Mouse (Mus musculus) gastrocnemius, postnatal 4 days (tissue): ENCODE results near the gene Hist1h1a. TPM values are rescaled to one million over a fixed set of nuclear protein-coding genes. Genes with fewer than 3 reads are reported as not detected.

ENCODE experiments used
- microRNA-seq: library from miRNA; unstranded; fragments of <30 nt; microRNA quantifications from one replicate; pipeline ENCODE4 v1.2.0, GENCODE M21; 2021
- total RNA-seq, 2 experiments: library from RNA; stranded (reverse); gene quantifications; 2 replicates each; pipeline ENCODE4 v1.2.3; 2021

The Hist1h1a gene
- total RNA-seq, 2 experiments from 2014 or later = 271 to 321 TPM

Small RNAs within 50 kb of the gene (microRNA-seq; reads per million reads assigned to microRNA genes)
- not detected for gene Gm44314
- not detected for gene Gm44484

Other genes starting within 250 kb of the Hist1h1a start
- 100 to 1,000 TPM; 761 to 939 TPM for gene Hist1h4h, start 232.6 kb upstream of the Hist1h1a start, total RNA-seq
- 100 to 1,000 TPM; 329 to 395 TPM for gene Hist1h2af, start 229.8 kb upstream of the Hist1h1a start, total RNA-seq
- gene Hist1h3g, start 228.2 kb upstream of the Hist1h1a start, total RNA-seq = 100 to 1,000 TPM; 100 to 143 TPM
- gene Hist1h2bh, start 220.3 kb upstream of the Hist1h1a start, total RNA-seq = 10 to 100 TPM; 18.5 to 24.9 TPM
- gene Hist1h3f, start 219.6 kb upstream of the Hist1h1a start, total RNA-seq = 100 to 1,000 TPM in 1 of 2 experiments, 10 to 100 TPM in 1; 92.1 to 134 TPM
- gene Hist1h4f, start 212.0 kb upstream of the Hist1h1a start, total RNA-seq = 100 to 1,000 TPM; 613 to 773 TPM
- gene Hist1h1d, start 210.4 kb upstream of the Hist1h1a start, total RNA-seq = 10 to 100 TPM; 34.6 to 45.9 TPM
- gene Hist1h3e, start 201.3 kb upstream of the Hist1h1a start, total RNA-seq = 100 to 1,000 TPM; 232 to 273 TPM
- gene Hist1h2ae, start 192.4 kb upstream of the Hist1h1a start, total RNA-seq = 10 to 100 TPM; 63.6 to 92.7 TPM
- gene Hist1h2bg, start 192.3 kb upstream of the Hist1h1a start, total RNA-seq = 100 to 1,000 TPM; 491 to 581 TPM
- 100 to 1,000 TPM; 240 to 292 TPM for gene Hist1h2bf, start 189.5 kb upstream of the Hist1h1a start, total RNA-seq
- 10 to 100 TPM; 51.6 to 79.2 TPM for gene Hist1h2ad, start 189.3 kb upstream of the Hist1h1a start, total RNA-seq
- 10 to 100 TPM; 55.2 to 69.3 TPM for gene Hist1h3d, start 187.9 kb upstream of the Hist1h1a start, total RNA-seq
- gene Hist1h4d, start 182.1 kb upstream of the Hist1h1a start, total RNA-seq = 100 to 1,000 TPM; 302 to 338 TPM
- 10 to 100 TPM; 40.8 to 47.6 TPM for gene Hist1h2be, start 142.5 kb upstream of the Hist1h1a start, total RNA-seq
- 100 to 1,000 TPM; 307 to 345 TPM for gene Hist1h1e, start 141.1 kb upstream of the Hist1h1a start, total RNA-seq
- gene Hist1h2ac, start 79.7 kb upstream of the Hist1h1a start, total RNA-seq = 10 to 100 TPM; 12.7 to 14.2 TPM
- gene Hist1h2bc, start 79.5 kb upstream of the Hist1h1a start, total RNA-seq = 10 to 100 TPM; 71.7 to 84.0 TPM
- gene Hist1h1t, start 67.9 kb upstream of the Hist1h1a start, total RNA-seq = 1 to 10 TPM; 1.3 to 1.6 TPM
- gene Hist1h4c, start 65.2 kb upstream of the Hist1h1a start, total RNA-seq = 100 to 1,000 TPM; 206 to 241 TPM
- gene Hfe, start 52.8 kb upstream of the Hist1h1a start, total RNA-seq = 1 to 10 TPM; 5.9 to 6.6 TPM
- gene Hist1h1c, start 24.9 kb upstream of the Hist1h1a start, total RNA-seq = 100 to 1,000 TPM; 462 to 585 TPM
- 100 to 1,000 TPM; 162 to 207 TPM for gene Hist1h3c, start 18.1 kb upstream of the Hist1h1a start, total RNA-seq
- 100 to 1,000 TPM; 215 to 270 TPM for gene Hist1h2bb, start 16.9 kb upstream of the Hist1h1a start, total RNA-seq
- gene Hist1h2ab, start 12.5 kb upstream of the Hist1h1a start, total RNA-seq = 100 to 1,000 TPM; 390 to 456 TPM
- gene Hist1h3b, start 11.4 kb upstream of the Hist1h1a start, total RNA-seq = 100 to 1,000 TPM; 433 to 519 TPM
- gene Hist1h4b, start 6.7 kb upstream of the Hist1h1a start, total RNA-seq = 100 to 1,000 TPM; 298 to 366 TPM
- gene Hist1h4a, start 2.4 kb upstream of the Hist1h1a start, total RNA-seq = 100 to 1,000 TPM; 369 to 391 TPM
- 100 to 1,000 TPM; 353 to 457 TPM for gene Hist1h3a, start 1.3 kb upstream of the Hist1h1a start, total RNA-seq
- not detected for gene Trim38, start 6.2 kb downstream of the Hist1h1a start, total RNA-seq
- gene Slc17a2, start 43.3 kb downstream of the Hist1h1a start, total RNA-seq = under 1 TPM in 1 of 2 experiments, not detected in 1; 0.31 TPM
- gene Slc17a3, start 75.8 kb downstream of the Hist1h1a start, total RNA-seq = under 1 TPM; 0.17 to 0.18 TPM
- gene Slc17a1, start 104.1 kb downstream of the Hist1h1a start, total RNA-seq = not detected
- gene Slc17a4, start 151.3 kb downstream of the Hist1h1a start, total RNA-seq = not detected
- not detected for gene Hist1h2ba, start 170.5 kb downstream of the Hist1h1a start, total RNA-seq
- not detected for gene Hist1h2aa, start 170.8 kb downstream of the Hist1h1a start, total RNA-seq
- not detected for gene Scgn, start 227.5 kb downstream of the Hist1h1a start, total RNA-seq